Mouse (Mus musculus) stomach, embryonic 15.5 days (tissue): ENCODE measurements around the gene Ranbp3. TPM values are rescaled to one million over a fixed set of nuclear protein-coding genes. Genes with fewer than 3 reads are reported as not detected.

Experiments used
- ATAC-seq: fragments of 200-750 bp; cut with Nextera tagmentation; 2 replicates; pipeline ENCODE4 v1.8.0; 2017; ENCODE audit warnings: low read depth, moderate number of reproducible peaks, moderate TSS enrichment; ENCODE audit not compliant: insufficient read depth, low FRiP score
- H3K27ac ChIP-seq: fragments of 300-500 bp; sonication (generic); 2 replicates; pipeline ENCODE4 v1.5.1; 2015; ENCODE audit warnings: mild to moderate bottlenecking, inconsistent platforms
- H3K27me3 ChIP-seq: fragments of 300-500 bp; sonication (generic); replicated peaks from 2 replicates; pipeline ENCODE4 v1.6.1; 2015; ENCODE audit warnings: inconsistent platforms
- H3K36me3 ChIP-seq: fragments of 300-500 bp; sonication (generic); 2 replicates; pipeline ENCODE4 v1.6.1; 2015; ENCODE audit warnings: inconsistent platforms
- H3K4me1 ChIP-seq: fragments of 300-500 bp; sonication (generic); 2 replicates; pipeline ENCODE4 v1.6.1; 2015; ENCODE audit warnings: inconsistent platforms
- H3K4me2 ChIP-seq: fragments of 300-500 bp; sonication (generic); 2 replicates; pipeline ENCODE4 v1.6.1; 2015; ENCODE audit warnings: mild to moderate bottlenecking, inconsistent platforms
- H3K4me3 ChIP-seq: fragments of 300-500 bp; sonication (generic); replicated peaks from 2 replicates; pipeline ENCODE4 v1.5.1; 2015; ENCODE audit warnings: inconsistent platforms
- H3K9ac ChIP-seq: fragments of 300-500 bp; sonication (generic); 2 replicates; pipeline ENCODE4 v1.6.1; 2015; ENCODE audit warnings: inconsistent platforms
- H3K9me3 ChIP-seq: fragments of 300-500 bp; sonication (generic); 2 replicates; pipeline ENCODE4 v1.6.1; 2016; ENCODE audit warnings: inconsistent platforms
- WGBS: fragments of 180-500 bp; shearing (Covaris S2); methylation state at CpG from one replicate; pipeline ENCODE4 v1.1.7; 2015; 5-methylcytosine and 5-hydroxymethylcytosine counted together
- polyA plus RNA-seq: library from polyadenylated mRNA; unstranded; fragments of >200 nt; fragmentation: Nextera tagmentation; extraction: Ambion mirVana; gene quantifications from 2 replicates; pipeline ENCODE4 v1.2.1, GENCODE M21; 2015

Gene Ranbp3
- polyA plus RNA-seq, 1 experiment from 2014 or later = 75.9 TPM

- Histone ChIP-seq H3K4me1 (no peaks in the 10 kb centered on the region), H3K27ac (no peak overlapping the region), H3K9me3 (no peaks in the 10 kb centered on the region), H3K4me3 (no peak overlapping the region), H3K4me2 (no peak overlapping the region), H3K27me3 (no peaks in the 10 kb centered on the region), H3K9ac (no peak overlapping the region), H3K36me3 (peaks cover 78% of the 10 kb centered on the region)
- no peak for ATAC-seq
- WGBS = 79% methylated on average over 3 of the region's 3 CpGs
Observed at GRCm38 (mm10) chr17:56709708-56710107, 36.6 kb downstream of the Ranbp3 start.

- no peaks in the 10 kb centered on the region for H3K27me3 ChIP-seq
- H3K27ac ChIP-seq = no peak overlapping the region
- peaks cover 24% of the 10 kb centered on the region for H3K36me3 ChIP-seq
- H3K4me1 ChIP-seq = peaks cover 25% of the 10 kb centered on the region
- H3K4me2 ChIP-seq = peak overlapping the region; percentile 74
- H3K4me3 ChIP-seq = peak overlapping the region; percentile 81
- H3K9me3 ChIP-seq = no peaks in the 10 kb centered on the region
- 54% methylated on average over 11 of the region's 11 CpGs for WGBS
- ATAC-seq = no peak
- H3K9ac ChIP-seq = no peak overlapping the region
Observed at GRCm38 (mm10) chr17:56715360-56715759, 42.3 kb downstream of the Ranbp3 start.

- H3K9ac ChIP-seq = peak overlapping the region; percentile 83
- H3K36me3 ChIP-seq = peaks cover 18% of the 10 kb centered on the region
- peak overlapping the region; percentile 74 for H3K4me2 ChIP-seq
- H3K27me3 ChIP-seq = no peaks in the 10 kb centered on the region
- H3K4me1 ChIP-seq = peaks cover 25% of the 10 kb centered on the region
- no peaks in the 10 kb centered on the region for H3K9me3 ChIP-seq
- peak overlapping the region; percentile 81 for H3K4me3 ChIP-seq
- 23% methylated on average over 22 of the region's 22 CpGs for WGBS
- no peak for ATAC-seq
- H3K27ac ChIP-seq = peak overlapping the region; percentile 86
Observed at GRCm38 (mm10) chr17:56715914-56716654, 43.0 kb downstream of the Ranbp3 start.

- WGBS = under 1% methylated on average over 54 of the region's 55 CpGs
- H3K4me2 ChIP-seq = peak overlapping the region; percentile 74
- H3K27me3 ChIP-seq = no peaks in the 10 kb centered on the region
- no peaks in the 10 kb centered on the region for H3K9me3 ChIP-seq
- peak; percentile 92 for ATAC-seq
- H3K36me3 ChIP-seq = peaks cover 19% of the 10 kb centered on the region
- peak overlapping the region; percentile 81 for H3K4me3 ChIP-seq
- peak overlapping the region; percentile 86 for H3K27ac ChIP-seq
- H3K4me1 ChIP-seq = peaks cover 25% of the 10 kb centered on the region
- peak overlapping the region; percentile 83 for H3K9ac ChIP-seq
Observed at GRCm38 (mm10) chr17:56716655-56717362, 43.7 kb downstream of the Ranbp3 start.

- no peaks in the 10 kb centered on the region for H3K9me3 ChIP-seq
- H3K36me3 ChIP-seq = peaks cover 18% of the 10 kb centered on the region
- H3K4me1 ChIP-seq = peaks cover 25% of the 10 kb centered on the region
- peak within 1 kb of the TSS; percentile 81 for H3K4me3 ChIP-seq
- ATAC-seq = peak; percentile 78
- H3K9ac ChIP-seq = peak within 1 kb of the TSS; percentile 83
- WGBS = under 1% methylated on average over 59 of the region's 59 CpGs
- H3K27ac ChIP-seq = peak within 1 kb of the TSS; percentile 86
- peak within 1 kb of the TSS; percentile 74 for H3K4me2 ChIP-seq
- H3K27me3 ChIP-seq = no peaks in the 10 kb centered on the region
Observed at GRCm38 (mm10) chr17:56717363-56718058, 44.4 kb downstream of the Ranbp3 start, which contains the start of the genes Ndufa11 and Vmac. TSS of gene Ndufa11 (plus strand) at chr17:56717767. TSS of gene Vmac (minus strand) at chr17:56718022.

GRCm38 (mm10) chr17:56722441-56722840 is 49.3 kb downstream of the Ranbp3 start:
- peaks cover 23% of the 10 kb centered on the region; the same call in 1 of the 2 replicates for H3K36me3 ChIP-seq
- H3K9me3 ChIP-seq = no peaks in the 10 kb centered on the region
- H3K27ac ChIP-seq = no peak overlapping the region
- peaks cover 30% of the 10 kb centered on the region for H3K4me1 ChIP-seq
- H3K27me3 ChIP-seq = no peaks in the 10 kb centered on the region
- 51% methylated on average over 5 of the region's 5 CpGs for WGBS
- H3K4me2 ChIP-seq = no peak overlapping the region
- H3K4me3 ChIP-seq = no peak overlapping the region
- ATAC-seq = no peak
- no peak overlapping the region for H3K9ac ChIP-seq

GRCm38 (mm10) chr17:56723419-56724161 is 50.5 kb downstream of the Ranbp3 start:
- H3K4me1 ChIP-seq = peaks cover 37% of the 10 kb centered on the region
- 73% methylated on average over 11 of the region's 11 CpGs for WGBS
- no peak overlapping the region for H3K27ac ChIP-seq
- H3K9me3 ChIP-seq = no peaks in the 10 kb centered on the region
- no peak overlapping the region for H3K4me3 ChIP-seq
- no peak for ATAC-seq
- H3K4me2 ChIP-seq = no peak overlapping the region
- no peak overlapping the region for H3K9ac ChIP-seq
- peaks cover 23% of the 10 kb centered on the region; the same call in 1 of the 2 replicates for H3K36me3 ChIP-seq
- H3K27me3 ChIP-seq = no peaks in the 10 kb centered on the region

- no peak overlapping the region for H3K4me2 ChIP-seq
- peaks cover 33% of the 10 kb centered on the region for H3K4me1 ChIP-seq
- 12% methylated on average over 7 of the region's 7 CpGs for WGBS
- no peak overlapping the region for H3K4me3 ChIP-seq
- peaks cover 11% of the 10 kb centered on the region; the same call in 1 of the 2 replicates for H3K36me3 ChIP-seq
- no peak overlapping the region for H3K9ac ChIP-seq
- peak overlapping the region; percentile 46 for H3K27ac ChIP-seq
- 0 out of 2 replicates have a peak, but pooled peaks cover 3% of the 10 kb centered on the region for H3K27me3 ChIP-seq
- ATAC-seq = 0 out of 2 replicates have a peak, but pooled peaks have one; percentile 6
- no peaks in the 10 kb centered on the region for H3K9me3 ChIP-seq
Observed at GRCm38 (mm10) chr17:56727029-56727649, 54.0 kb downstream of the Ranbp3 start.

GRCm38 (mm10) chr17:56727659-56728058 is 54.6 kb downstream of the Ranbp3 start:
- Histone ChIP-seq H3K9me3 (no peaks in the 10 kb centered on the region), H3K27ac (peak overlapping the region; percentile 46), H3K36me3 (peaks cover 7% of the 10 kb centered on the region; the same call in 1 of the 2 replicates), H3K4me3 (no peak overlapping the region), H3K4me2 (peak overlapping the region; percentile 25; the same call in 1 of the 2 replicates), H3K27me3 (0 out of 2 replicates have a peak, but pooled peaks cover 3% of the 10 kb centered on the region), H3K4me1 (peaks cover 33% of the 10 kb centered on the region), H3K9ac (no peak overlapping the region)
- ATAC-seq = no peak
- WGBS = 8% methylated on average over 12 of the region's 12 CpGs

GRCm38 (mm10) chr17:56728117-56728516 is 55.0 kb downstream of the Ranbp3 start:
- 0 out of 2 replicates have a peak overlapping the region, but pooled peaks have one; percentile 16 for H3K9ac ChIP-seq
- no peak overlapping the region for H3K4me3 ChIP-seq
- peak; percentile 33; the same call in 1 of the 2 replicates for ATAC-seq
- WGBS = 6% methylated on average over 12 of the region's 12 CpGs
- H3K27ac ChIP-seq = peak overlapping the region; percentile 46
- H3K9me3 ChIP-seq = no peaks in the 10 kb centered on the region
- H3K4me1 ChIP-seq = peaks cover 32% of the 10 kb centered on the region
- peaks cover 5% of the 10 kb centered on the region; the same call in 1 of the 2 replicates for H3K36me3 ChIP-seq
- H3K4me2 ChIP-seq = peak overlapping the region; percentile 25; the same call in 1 of the 2 replicates
- H3K27me3 ChIP-seq = 0 out of 2 replicates have a peak, but pooled peaks cover 3% of the 10 kb centered on the region
